Mouse (Mus musculus) c-Kit-positive CD71-positive TER-119-positive erythroid progenitor cells, embryonic 14.5 days (primary cell): Measurements from ENCODE around the gene Fut4.
"Not testable (repeated sequence)": the region's sequence is repeated elsewhere in the genome, so short reads cannot be mapped to it uniquely, and the experiment has no call there.

ENCODE experiments used
- DNase-seq: peaks from one replicate; pipeline ENCODE4 v3.0.0-alpha.2; 2013; ENCODE audit warnings: low spot score

Gene Fut4

GRCm38 (mm10) chr9:14726005-14726404, 26.2 kb downstream of the Fut4 start:
- no peak for DNase-seq

GRCm38 (mm10) chr9:14724755-14725420, 27.3 kb downstream of the Fut4 start:
- no peak for DNase-seq

- no peak for DNase-seq
Observed at GRCm38 (mm10) chr9:14721610-14722009, 30.6 kb downstream of the Fut4 start.

GRCm38 (mm10) chr9:14720384-14720783, 31.8 kb downstream of the Fut4 start:
- DNase-seq: no peak

GRCm38 (mm10) chr9:14718332-14718691, 33.9 kb downstream of the Fut4 start:
- no peak for DNase-seq

- DNase-seq: no peak
Observed at GRCm38 (mm10) chr9:14717689-14718331, 34.4 kb downstream of the Fut4 start.

GRCm38 (mm10) chr9:14715258-14715657, 36.9 kb downstream of the Fut4 start:
- DNase-seq: no peak

GRCm38 (mm10) chr9:14710910-14711309, 41.3 kb downstream of the Fut4 start:
- no peak for DNase-seq

- DNase-seq: no peak
Observed at GRCm38 (mm10) chr9:14705321-14706162, 46.7 kb downstream of the Fut4 start.

- not testable (repeated sequence) for DNase-seq
Observed at GRCm38 (mm10) chr9:14700795-14701194, 51.4 kb downstream of the Fut4 start.

GRCm38 (mm10) chr9:14699288-14699640, 52.9 kb downstream of the Fut4 start:
- DNase-seq: no peak

- DNase-seq: peak; percentile 54
Observed at GRCm38 (mm10) chr9:14698582-14699287, 53.5 kb downstream of the Fut4 start.
